9 mouse cellular contexts compared by ENCODE assay signal in genomic region chr2:157170166-157170565, GRCm38 (mm10). TPM values are rescaled to one million over a fixed set of nuclear protein-coding genes. Genes with fewer than 3 reads are reported as not detected.
DNase-seq lines count a peak whose midpoint lies in the region; ATAC-seq and TF ChIP-seq lines count a peak whose summit lies in the region.
"Had no signal": no experiment of that assay in that cellular context is flagged by ENCODE, and none has a peak within 500 bp of the region (broad histone marks: within the 10 kb centered on the region; RNA-seq: fewer than 3 reads in every experiment).

No protein-coding gene starts in this region.

- TF ChIP-seq POLR2A in cerebellum, adult 2 months (IDR thresholded peaks at IDR 0.05; ENCODE audit: borderline replicate concordance, insufficient read depth, low read length), result no peak

- no peak overlapping the region for H3K27ac ChIP-seq in embryonic facial prominence, embryonic 14.5 days (replicated peaks; ENCODE audit: low read depth, low read length)
- 0 out of 2 replicates have a peak overlapping the region, but pooled peaks have one; percentile 72 for H3K27ac ChIP-seq in lung, postnatal 0 days (ENCODE audit: low read length)
- no peak overlapping the region for H3K27ac ChIP-seq in stomach, embryonic 15.5 days
- H3K27ac ChIP-seq in cerebellum, adult 2 months (ENCODE audit: insufficient read depth, low read length), result no peak overlapping the region
- H3K27ac ChIP-seq: heart, embryonic 10.5 days had no signal

- H3K36me3 ChIP-seq in embryonic facial prominence, embryonic 14.5 days (ENCODE audit: control insufficient read depth, insufficient read depth, low read length), result peaks cover 57% of the 10 kb centered on the region
- H3K36me3 ChIP-seq in lung, postnatal 0 days (ENCODE audit: insufficient read depth, low read length), result 0 out of 2 replicates have a peak, but pooled peaks cover 6% of the 10 kb centered on the region
- peaks cover 30% of the 10 kb centered on the region for H3K36me3 ChIP-seq in stomach, embryonic 15.5 days

- ATAC-seq in embryonic facial prominence, embryonic 14.5 days (ENCODE audit: low read depth), result peak; percentile 82; the same call in 1 of the 2 replicates
- ATAC-seq in lung, postnatal 0 days, result peak; percentile 97
- ATAC-seq in stomach, embryonic 15.5 days (ENCODE audit: insufficient read depth, low FRiP score, low read depth), result peak; percentile 58; the same call in 1 of the 2 replicates

- no peak overlapping the region for H3K4me2 ChIP-seq in embryonic facial prominence, embryonic 14.5 days (ENCODE audit: low read depth, low read length)
- H3K4me2 ChIP-seq in lung, postnatal 0 days (replicated peaks; ENCODE audit: low read depth, low read length), result no peak overlapping the region
- H3K4me2 ChIP-seq in stomach, embryonic 15.5 days, result no peak overlapping the region

- peak; percentile 18 to 31 for DNase-seq in left cerebral cortex, postnatal 14 days (ENCODE audit: low spot score in 2 of 2)
- DNase-seq in left cerebral cortex, adult 18-20 months (ENCODE audit: low spot score in 2 of 2), result no peak
- DNase-seq in embryonic facial prominence, embryonic 14.5 days (ENCODE audit: low spot score), result peak; percentile 41
- peak; percentile 90 for DNase-seq in lung, postnatal 0 days (ENCODE audit: low spot score)
- no peak for DNase-seq in urinary bladder, postnatal 14 days (ENCODE audit: low spot score)
- DNase-seq in cerebellum, adult 2 months, result no peak
- DNase-seq: adrenal gland, adult 8-10 months had no signal

- H3K4me3 ChIP-seq in embryonic facial prominence, embryonic 14.5 days (ENCODE audit: low read depth, low read length), result no peak overlapping the region
- no peak overlapping the region for H3K4me3 ChIP-seq in lung, postnatal 0 days (ENCODE audit: low read depth, low read length)
- no peak overlapping the region for H3K4me3 ChIP-seq in stomach, embryonic 15.5 days (replicated peaks)
- no peak overlapping the region for H3K4me3 ChIP-seq in cerebellum, adult 2 months (replicated peaks; ENCODE audit: insufficient read depth, low read depth, low read length)
- H3K4me3 ChIP-seq: heart, embryonic 10.5 days had no signal

- H3K9me3 ChIP-seq in embryonic facial prominence, embryonic 14.5 days (ENCODE audit: control insufficient read depth, low read length), result no peaks in the 10 kb centered on the region
- H3K9me3 ChIP-seq in lung, postnatal 0 days (ENCODE audit: low read length), result no peaks in the 10 kb centered on the region
- no peaks in the 10 kb centered on the region for H3K9me3 ChIP-seq in stomach, embryonic 15.5 days
- H3K9me3 ChIP-seq: heart, embryonic 10.5 days had no signal

- WGBS in embryonic facial prominence, embryonic 14.5 days, result 43% methylated on average over 5 of the region's 5 CpGs
- 40% methylated on average over 5 of the region's 5 CpGs for WGBS in lung, postnatal 0 days
- 43% methylated on average over 5 of the region's 5 CpGs for WGBS in stomach, embryonic 15.5 days
- 28% methylated on average over 5 of the region's 5 CpGs for whole genome bisulfite sequencing in cerebellum, adult 2 months

- TF ChIP-seq EP300 in lung, postnatal 0 days (IDR thresholded peaks at IDR 0.05), result peak; percentile 82

- no peak overlapping the region for H3K9ac ChIP-seq in embryonic facial prominence, embryonic 14.5 days (ENCODE audit: low read depth, low read length)
- H3K9ac ChIP-seq in lung, postnatal 0 days (replicated peaks; ENCODE audit: low read depth), result no peak overlapping the region
- H3K9ac ChIP-seq in stomach, embryonic 15.5 days, result no peak overlapping the region

- no peaks in the 10 kb centered on the region for H3K27me3 ChIP-seq in embryonic facial prominence, embryonic 14.5 days (replicated peaks; ENCODE audit: control insufficient read depth, insufficient read depth, low read length)
- H3K27me3 ChIP-seq in lung, postnatal 0 days (replicated peaks; ENCODE audit: insufficient read depth, low read length), result no peaks in the 10 kb centered on the region
- no peaks in the 10 kb centered on the region for H3K27me3 ChIP-seq in stomach, embryonic 15.5 days (replicated peaks)
- no peaks in the 10 kb centered on the region for H3K27me3 ChIP-seq in cerebellum, adult 2 months (ENCODE audit: control insufficient read depth, insufficient read depth, low read length)

- TF ChIP-seq CTCF in lung, postnatal 0 days (IDR thresholded peaks at IDR 0.05), result 0 out of 2 replicates have a peak, but pooled peaks have one; percentile 6
- TF ChIP-seq CTCF in cerebellum, adult 2 months (IDR thresholded peaks at IDR 0.05; ENCODE audit: borderline replicate concordance, insufficient read depth, low read depth, low read length), result no peak

- intact Hi-C loops in left cerebral cortex, postnatal 14 days (cut with DNase I), result no loop called here

- no peaks in the 10 kb centered on the region for H3K4me1 ChIP-seq in embryonic facial prominence, embryonic 14.5 days (ENCODE audit: control insufficient read depth, insufficient read depth, low read length)
- H3K4me1 ChIP-seq in lung, postnatal 0 days (ENCODE audit: insufficient read depth, low read depth, low read length), result no peaks in the 10 kb centered on the region
- no peaks in the 10 kb centered on the region for H3K4me1 ChIP-seq in stomach, embryonic 15.5 days
- H3K4me1 ChIP-seq in cerebellum, adult 2 months (ENCODE audit: control insufficient read depth, insufficient read depth, low read length), result no peaks in the 10 kb centered on the region

RNA-seq across cellular contexts. Expression of gene Rbl1, which starts 34.2 kb away (rescaled TPM):
- total RNA-seq in left cerebral cortex, postnatal 14 days (2021), result 1 to 10 TPM; 1.7 to 1.8 TPM
- 1 to 10 TPM; 1.4 to 1.8 TPM for total RNA-seq in left cerebral cortex, adult 18-20 months (2021)
- polyA plus RNA-seq in embryonic facial prominence, embryonic 14.5 days (2014; fragmentation: Nextera tagmentation; extraction: Ambion mirVana), result 16.1 and 17.7 TPM in 2 replicates
- 5.7 and 7.5 TPM in 2 replicates for polyA plus RNA-seq in lung, postnatal 0 days (2015; fragmentation: Nextera tagmentation; extraction: Ambion mirVana)
- polyA plus RNA-seq in stomach, embryonic 15.5 days (2015; fragmentation: Nextera tagmentation; extraction: Ambion mirVana), result 22.3 and 26.6 TPM in 2 replicates
- 2.8 and 3.1 TPM in 2 replicates for polyA plus RNA-seq in cerebellum, adult 2 months (2012; rRNA removed)

RNA-seq across cellular contexts. Expression of gene Samhd1, which starts 35.1 kb away (rescaled TPM):
- total RNA-seq in left cerebral cortex, postnatal 14 days (2021), result 10 to 100 TPM; 12.0 to 14.1 TPM
- total RNA-seq in left cerebral cortex, adult 18-20 months (2021), result 10 to 100 TPM; 12.7 to 13.9 TPM
- polyA plus RNA-seq in embryonic facial prominence, embryonic 14.5 days (2014; fragmentation: Nextera tagmentation; extraction: Ambion mirVana), result 23.6 and 24.0 TPM in 2 replicates
- 103 and 110 TPM in 2 replicates for polyA plus RNA-seq in lung, postnatal 0 days (2015; fragmentation: Nextera tagmentation; extraction: Ambion mirVana)
- polyA plus RNA-seq in stomach, embryonic 15.5 days (2015; fragmentation: Nextera tagmentation; extraction: Ambion mirVana), result 27.1 and 28.9 TPM in 2 replicates
- 22.4 and 22.6 TPM in 2 replicates for polyA plus RNA-seq in cerebellum, adult 2 months (2012; rRNA removed)

Comparison
In these comparisons a context has a peak if more than half of its experiments do, and no peak if none do; other contexts are left out.
1. DNase-seq: peak in left cerebral cortex, postnatal 14 days (2 of 2), embryonic facial prominence, embryonic 14.5 days (single experiment) and lung, postnatal 0 days (single experiment); none in left cerebral cortex, adult 18-20 months (0 of 2), urinary bladder, postnatal 14 days (single experiment) and cerebellum, adult 2 months (0 of 2).
2. Peak in every context shown above with its lines, with median percentiles within 50 percentile points of each other: ATAC-seq.